ENCODE assay signal across 26 mouse cellular contexts in genomic region chr3:138373920-138374319, GRCm38 (mm10). TPM values are rescaled to one million over a fixed set of nuclear protein-coding genes. Genes with fewer than 3 reads are reported as not detected.
"Had no signal": no experiment of that assay in that cellular context is flagged by ENCODE, and none has a peak within 500 bp of the region (broad histone marks: within the 10 kb centered on the region; RNA-seq: fewer than 3 reads in every experiment).

No protein-coding gene starts in this region.

- DNase-seq: layer of hippocampus, postnatal 36 days; liver, embryonic 13.5 days; lung, embryonic 14.5 days; thymus, adult 2 months; thymus, postnatal 14 days; thymus, postnatal 4 days had no signal

RNA-seq across cellular contexts. Expression of gene Adh6b, which starts 32.3 kb away (rescaled TPM):
- total RNA-seq: layer of hippocampus, adult 8-10 months; layer of hippocampus, postnatal 36 days; left cerebral cortex, adult 2 months; left cerebral cortex, postnatal 10 days; left cerebral cortex, postnatal 36 days; megakaryocyte, adult 5-6 weeks had no signal
- polyA plus RNA-seq: macrophage; midbrain, embryonic 15.5 days; small intestine, adult 2 months; spleen, adult 2 months; stomach, embryonic 14.5 days had no signal

RNA-seq across cellular contexts. Expression of gene Adh4, which starts 41.3 kb away (rescaled TPM):
- total RNA-seq: layer of hippocampus, adult 8-10 months; layer of hippocampus, postnatal 10 days; layer of hippocampus, postnatal 36 days; left cerebral cortex, adult 2 months; left cerebral cortex, postnatal 10 days; left cerebral cortex, postnatal 36 days; megakaryocyte, adult 5-6 weeks had no signal
- polyA plus RNA-seq: kidney, embryonic 14.5 days; kidney, postnatal 0 days; limb, embryonic 11.5 days; limb, embryonic 14.5 days; liver, embryonic 13.5 days; lung, embryonic 14.5 days; lung, postnatal 0 days; macrophage; midbrain, embryonic 12.5 days; midbrain, embryonic 15.5 days; neural tube, embryonic 12.5 days; neural tube, embryonic 15.5 days; spleen, adult 2 months; stomach, embryonic 14.5 days; stomach, postnatal 0 days; thymus, adult 2 months had no signal
